Mouse (Mus musculus) cortical plate, adult 2 months (tissue): Measurements from ENCODE around the gene Olfr1333. TPM values are rescaled to one million over a fixed set of nuclear protein-coding genes. Genes with fewer than 3 reads are reported as not detected.
"Not testable (repeated sequence)": the region's sequence is repeated elsewhere in the genome, so short reads cannot be mapped to it uniquely, and the experiment has no call there.

ENCODE experiments used
- H3K27ac ChIP-seq: fragments of 200-500 bp; 2 replicates; pipeline ENCODE4 v1.5.1; 2012; ENCODE audit warnings: low read length, control low read depth, inconsistent platforms; ENCODE audit not compliant: insufficient read depth
- H3K4me1 ChIP-seq: fragments of 200-500 bp; 2 replicates; pipeline ENCODE4 v1.6.1; 2011; ENCODE audit warnings: low read length; ENCODE audit not compliant: control insufficient read depth, insufficient read depth
- H3K4me3 ChIP-seq: fragments of 200-500 bp; 2 replicates; pipeline ENCODE4 v1.5.1; 2011; ENCODE audit warnings: mild to moderate bottlenecking, low read length, control low read depth; ENCODE audit not compliant: insufficient read depth
- CTCF ChIP-seq: fragments of 200-500 bp; IDR thresholded peaks from 2 replicates; pipeline ENCODE4 v1.5.1; 2011; ENCODE audit warnings: mild to moderate bottlenecking, control low read depth, low read length; ENCODE audit not compliant: insufficient read depth; ENCODE audit errors: extremely low read depth
- POLR2A ChIP-seq: fragments of 200-500 bp; IDR thresholded peaks from 2 replicates; pipeline ENCODE4 v1.6.1; 2011; ENCODE audit warnings: mild to moderate bottlenecking, low read length, control low read depth; ENCODE audit not compliant: insufficient read depth; ENCODE audit errors: extremely low read depth
- polyA plus RNA-seq: library from polyadenylated mRNA; depleted of rRNA; stranded (reverse); fragments of >200 nt; gene quantifications from 2 replicates; pipeline ENCODE4 v1.2.3, GENCODE M21; 2012; rRNA removed

Gene Olfr1333
- not detected in 2 replicates for polyA plus RNA-seq

- Histone ChIP-seq H3K27ac (no peak within 1 kb of the TSS), H3K4me3 (no peak within 1 kb of the TSS), H3K4me1 (no peaks in the 10 kb centered on the region)
- TF ChIP-seq POLR2A (no peak), CTCF (no peak)
Observed at GRCm38 (mm10) chr4:118836179-118836578, at the start of gene Olfr1333. Olfr1333 (minus strand) TSS chr4:118836279.

- Histone ChIP-seq H3K4me1 (no peaks in the 10 kb centered on the region), H3K4me3 (no peak overlapping the region), H3K27ac (no peak overlapping the region)
- TF ChIP-seq CTCF (no peak), POLR2A (no peak)
Observed at GRCm38 (mm10) chr4:118867566-118867965, 31.5 kb upstream of the Olfr1333 start.

- H3K27ac ChIP-seq = no peak within 1 kb of the TSS
- TF ChIP-seq CTCF (no peak), POLR2A (no peak)
- H3K4me3 ChIP-seq = no peak within 1 kb of the TSS
- H3K4me1 ChIP-seq = no peaks in the 10 kb centered on the region
Observed at GRCm38 (mm10) chr4:118864349-118864748, 28.3 kb upstream of the Olfr1333 start, which contains the start of gene Olfr1331. Olfr1331 (plus strand) TSS chr4:118864649.

- Histone ChIP-seq H3K4me3 (no peak overlapping the region), H3K27ac (peak overlapping the region; percentile 71), H3K4me1 (no peaks in the 10 kb centered on the region)
- TF ChIP-seq CTCF (no peak), POLR2A (no peak)
Observed at GRCm38 (mm10) chr4:118862704-118863103, 26.6 kb upstream of the Olfr1333 start.

- no peak overlapping the region for H3K27ac ChIP-seq
- H3K4me1 ChIP-seq = no peaks in the 10 kb centered on the region
- TF ChIP-seq CTCF = no peak
- no peak for TF ChIP-seq POLR2A
- H3K4me3 ChIP-seq = no peak overlapping the region
Observed at GRCm38 (mm10) chr4:118861791-118862190, 25.7 kb upstream of the Olfr1333 start.

- Histone ChIP-seq H3K4me1 (no peaks in the 10 kb centered on the region), H3K27ac (no peak overlapping the region), H3K4me3 (no peak overlapping the region)
- TF ChIP-seq POLR2A (no peak), CTCF (no peak)
Observed at GRCm38 (mm10) chr4:118818921-118819320, 17.2 kb downstream of the Olfr1333 start.

GRCm38 (mm10) chr4:118809844-118810243, 26.2 kb downstream of the Olfr1333 start, which contains the start of gene Olfr1335:
Olfr1335 (minus strand) TSS chr4:118809944.
- TF ChIP-seq POLR2A (no peak), CTCF (no peak)
- Histone ChIP-seq H3K27ac (no peak within 1 kb of the TSS), H3K4me1 (no peaks in the 10 kb centered on the region), H3K4me3 (no peak within 1 kb of the TSS)

- H3K4me1 ChIP-seq, H3K4me3 ChIP-seq, H3K27ac ChIP-seq: not testable (repeated sequence)
Observed at GRCm38 (mm10) chr4:118792796-118793195, 43.3 kb downstream of the Olfr1333 start.

- Histone ChIP-seq H3K27ac (no peak within 1 kb of the TSS), H3K4me1 (no peaks in the 10 kb centered on the region), H3K4me3 (no peak within 1 kb of the TSS)
- TF ChIP-seq POLR2A (no peak), CTCF (no peak)
Observed at GRCm38 (mm10) chr4:118782486-118782885, 53.6 kb downstream of the Olfr1333 start, which contains the start of gene Olfr1337. Olfr1337 (minus strand) TSS chr4:118782586.

Other genes starting within 250 kb of the Olfr1333 start
- gene Cfap57, start 215.5 kb downstream of the Olfr1333 start, polyA plus RNA-seq = 0.32 and 0.56 TPM in 2 replicates
- gene Ebna1bp2, start 215.5 kb downstream of the Olfr1333 start, polyA plus RNA-seq = 53.1 and 54.8 TPM in 2 replicates
- gene Olfr62, start 177.3 kb downstream of the Olfr1333 start, polyA plus RNA-seq = not detected in 2 replicates
- gene Olfr1342, start 143.5 kb downstream of the Olfr1333 start, polyA plus RNA-seq = not detected in 2 replicates
- gene Olfr1341, start 132.8 kb downstream of the Olfr1333 start, polyA plus RNA-seq = not detected in 2 replicates
- gene Olfr1340, start 116.1 kb downstream of the Olfr1333 start, polyA plus RNA-seq = not detected in 2 replicates
- not detected in 2 replicates for gene Olfr1339, start 104.1 kb downstream of the Olfr1333 start, polyA plus RNA-seq
- not detected in 2 replicates for gene Olfr1338, start 77.5 kb downstream of the Olfr1333 start, polyA plus RNA-seq
- not detected in 2 replicates for gene Olfr1337, start 53.7 kb downstream of the Olfr1333 start, polyA plus RNA-seq
- gene Olfr1335, start 26.3 kb downstream of the Olfr1333 start, polyA plus RNA-seq = not detected in 2 replicates
- gene Olfr1331, start 28.4 kb upstream of the Olfr1333 start, polyA plus RNA-seq = not detected in 2 replicates
- not detected in 2 replicates for gene Olfr1330, start 52.3 kb upstream of the Olfr1333 start, polyA plus RNA-seq
- gene Olfr1329, start 81.2 kb upstream of the Olfr1333 start, polyA plus RNA-seq = not detected in 2 replicates
- not detected in 2 replicates for gene Olfr1328, start 102.3 kb upstream of the Olfr1333 start, polyA plus RNA-seq
- gene Lao1, start 125.3 kb upstream of the Olfr1333 start, polyA plus RNA-seq = 0.10 and 0.17 TPM in 2 replicates